Mouse (Mus musculus) liver, embryonic 14.5 days (tissue): ENCODE measurements around the gene Apoa4.

Experiments used
- CTCF ChIP-seq: IDR thresholded peaks from 2 replicates; pipeline ENCODE4 v1.5.1; 2016; ENCODE audit warnings: antibody characterized with exemption, low read depth, control low read depth
- EP300 ChIP-seq: IDR thresholded peaks from 2 replicates; pipeline ENCODE4 v1.6.1; 2016; ENCODE audit warnings: antibody characterized with exemption, low read depth

- TF ChIP-seq CTCF (no peak), EP300 (no peak)
Measured at GRCm38 (mm10) chr9:46241818-46242217, 1.3 kb downstream of the Apoa4 start.
